Mouse (Mus musculus) cortical plate, adult 2 months (tissue): ENCODE measurements around the gene Wdr72. TPM values are rescaled to one million over a fixed set of nuclear protein-coding genes. Genes with fewer than 3 reads are reported as not detected.

ENCODE experiments used
- H3K27ac ChIP-seq: fragments of 200-500 bp; 2 replicates; pipeline ENCODE4 v1.5.1; 2012; ENCODE audit warnings: low read length, control low read depth, inconsistent platforms; ENCODE audit not compliant: insufficient read depth
- H3K4me1 ChIP-seq: fragments of 200-500 bp; 2 replicates; pipeline ENCODE4 v1.6.1; 2011; ENCODE audit warnings: low read length; ENCODE audit not compliant: control insufficient read depth, insufficient read depth
- H3K4me3 ChIP-seq: fragments of 200-500 bp; 2 replicates; pipeline ENCODE4 v1.5.1; 2011; ENCODE audit warnings: mild to moderate bottlenecking, low read length, control low read depth; ENCODE audit not compliant: insufficient read depth
- CTCF ChIP-seq: fragments of 200-500 bp; IDR thresholded peaks from 2 replicates; pipeline ENCODE4 v1.5.1; 2011; ENCODE audit warnings: mild to moderate bottlenecking, control low read depth, low read length; ENCODE audit not compliant: insufficient read depth; ENCODE audit errors: extremely low read depth
- POLR2A ChIP-seq: fragments of 200-500 bp; IDR thresholded peaks from 2 replicates; pipeline ENCODE4 v1.6.1; 2011; ENCODE audit warnings: mild to moderate bottlenecking, low read length, control low read depth; ENCODE audit not compliant: insufficient read depth; ENCODE audit errors: extremely low read depth
- polyA plus RNA-seq: library from polyadenylated mRNA; depleted of rRNA; stranded (reverse); fragments of >200 nt; gene quantifications from 2 replicates; pipeline ENCODE4 v1.2.3, GENCODE M21; 2012

Gene Wdr72
- polyA plus RNA-seq, 1 experiment: 0.02 TPM

GRCm38 (mm10) chr9:74126222-74126621 is 16.1 kb downstream of the Wdr72 start:
- H3K27ac ChIP-seq: no peak overlapping the region
- H3K4me3 ChIP-seq: no peak overlapping the region
- no peak for TF ChIP-seq POLR2A
- no peak for TF ChIP-seq CTCF
- H3K4me1 ChIP-seq: no peaks in the 10 kb centered on the region

- Histone ChIP-seq H3K4me1 (no peaks in the 10 kb centered on the region), H3K4me3 (no peak overlapping the region), H3K27ac (no peak overlapping the region)
- TF ChIP-seq POLR2A (no peak), CTCF (no peak)
These were observed 23.9 kb downstream of the Wdr72 start for GRCm38 (mm10) chr9:74134010-74134409.

GRCm38 (mm10) chr9:74141864-74142263 is 31.7 kb downstream of the Wdr72 start:
- TF ChIP-seq POLR2A (no peak), CTCF (peak; percentile 97)
- Histone ChIP-seq H3K4me3 (no peak overlapping the region), H3K4me1 (no peaks in the 10 kb centered on the region), H3K27ac (no peak overlapping the region)

GRCm38 (mm10) chr9:74142705-74143104 is 32.5 kb downstream of the Wdr72 start:
- TF ChIP-seq CTCF (no peak), POLR2A (no peak)
- no peak overlapping the region for H3K4me3 ChIP-seq
- no peaks in the 10 kb centered on the region for H3K4me1 ChIP-seq
- H3K27ac ChIP-seq: no peak overlapping the region

- TF ChIP-seq CTCF (no peak), POLR2A (no peak)
- Histone ChIP-seq H3K4me1 (no peaks in the 10 kb centered on the region), H3K27ac (no peak overlapping the region), H3K4me3 (no peak overlapping the region)
These were observed 35.0 kb downstream of the Wdr72 start for GRCm38 (mm10) chr9:74145203-74145602.

- TF ChIP-seq CTCF: no peak
- no peak for TF ChIP-seq POLR2A
These were observed 38.1 kb downstream of the Wdr72 start for GRCm38 (mm10) chr9:74148306-74148705.

GRCm38 (mm10) chr9:74160361-74160933 is 50.3 kb downstream of the Wdr72 start:
- Histone ChIP-seq H3K4me3 (no peak overlapping the region), H3K4me1 (no peaks in the 10 kb centered on the region), H3K27ac (no peak overlapping the region)
- TF ChIP-seq POLR2A: no peak
- TF ChIP-seq CTCF: no peak

More at GRCm38 (mm10) chr9:74148306-74148705, 38.1 kb downstream of the Wdr72 start:
- H3K4me1 ChIP-seq: no peaks in the 10 kb centered on the region
- no peak overlapping the region for H3K4me3 ChIP-seq
- H3K27ac ChIP-seq: no peak overlapping the region

GRCm38 (mm10) chr9:74165697-74166096 is 55.5 kb downstream of the Wdr72 start:
- Histone ChIP-seq H3K27ac (no peak overlapping the region), H3K4me1 (no peaks in the 10 kb centered on the region), H3K4me3 (no peak overlapping the region)
- TF ChIP-seq POLR2A (no peak), CTCF (no peak)

- no peak for TF ChIP-seq CTCF
- TF ChIP-seq POLR2A: no peak
- Histone ChIP-seq H3K27ac (no peak overlapping the region), H3K4me1 (no peaks in the 10 kb centered on the region)
These were observed 59.7 kb downstream of the Wdr72 start for GRCm38 (mm10) chr9:74169904-74170303.

GRCm38 (mm10) chr9:74186748-74187400 is 76.7 kb downstream of the Wdr72 start:
- Histone ChIP-seq H3K27ac (no peak overlapping the region), H3K4me3 (no peak overlapping the region), H3K4me1 (no peaks in the 10 kb centered on the region)
- TF ChIP-seq CTCF (no peak), POLR2A (no peak)

More at GRCm38 (mm10) chr9:74169904-74170303, 59.7 kb downstream of the Wdr72 start:
- H3K4me3 ChIP-seq: no peak overlapping the region
